Mouse (Mus musculus) olfactory bulb, adult 2 months (tissue): ENCODE results near the gene Hadh. TPM values are rescaled to one million over a fixed set of nuclear protein-coding genes. Genes with fewer than 3 reads are reported as not detected.
A peak's percentile ranks its signal among the peaks of the same experiment; 100 is the strongest.

Experiments
- H3K27ac ChIP-seq: fragments of 200-500 bp; 2 replicates; pipeline ENCODE4 v1.5.1; 2012; ENCODE audit warnings: low read depth, low read length; ENCODE audit not compliant: insufficient read depth
- H3K4me1 ChIP-seq: fragments of 200-500 bp; 2 replicates; pipeline ENCODE4 v1.6.1; 2012; ENCODE audit warnings: low read length; ENCODE audit not compliant: control insufficient read depth, insufficient read depth
- H3K4me3 ChIP-seq: fragments of 200-500 bp; 2 replicates; pipeline ENCODE4 v1.5.1; 2012; ENCODE audit warnings: mild to moderate bottlenecking, low read depth, low read length, moderate library complexity; ENCODE audit not compliant: insufficient read depth
- CTCF ChIP-seq: fragments of 200-500 bp; IDR thresholded peaks from 2 replicates; pipeline ENCODE4 v1.5.1; 2012; ENCODE audit warnings: low read depth, mild to moderate bottlenecking, low read length, moderate library complexity; ENCODE audit not compliant: insufficient read depth
- POLR2A ChIP-seq: fragments of 200-500 bp; IDR thresholded peaks from 2 replicates; pipeline ENCODE4 v1.6.1; 2012; ENCODE audit warnings: mild to moderate bottlenecking, low read depth, low read length, moderate library complexity; ENCODE audit not compliant: insufficient read depth
- WGBS: fragments of 180-500 bp; shearing (Covaris S2); methylation state at CpG from one replicate; pipeline ENCODE4 v1.1.7; 2018; 5-methylcytosine and 5-hydroxymethylcytosine counted together
- polyA plus RNA-seq: library from polyadenylated mRNA; stranded (reverse); fragments of >200 nt; gene quantifications from 2 replicates; pipeline ENCODE4 v1.2.4, GENCODE M21; 2012; ENCODE audit warnings: low replicate concordance; ENCODE audit not compliant: missing spikeins, insufficient read depth, insufficient read length

Gene Hadh
- polyA plus RNA-seq, 1 experiment: not detected

- Histone ChIP-seq H3K4me1 (no peaks in the 10 kb centered on the region), H3K4me3 (no peak overlapping the region), H3K27ac (no peak overlapping the region)
- 89% methylated on average over 6 of the region's 6 CpGs for WGBS
- TF ChIP-seq POLR2A: no peak
Measured at GRCm38 (mm10) chr3:131247447-131247846, 24.5 kb downstream of the Hadh start.

GRCm38 (mm10) chr3:131246579-131247046 lies 25.3 kb downstream of the Hadh start:
- Histone ChIP-seq H3K4me1 (no peaks in the 10 kb centered on the region), H3K4me3 (no peak overlapping the region), H3K27ac (no peak overlapping the region)
- WGBS: 92% methylated on average over 8 of the region's 8 CpGs
- TF ChIP-seq CTCF (no peak; the same call in 1 of the 2 replicates), POLR2A (no peak)

GRCm38 (mm10) chr3:131245766-131246578 lies 25.9 kb downstream of the Hadh start:
- H3K27ac ChIP-seq: no peak overlapping the region
- WGBS: 49% methylated on average over 11 of the region's 11 CpGs

GRCm38 (mm10) chr3:131237785-131238633 lies 33.9 kb downstream of the Hadh start:
- 66% methylated on average over 19 of the region's 19 CpGs for WGBS
- TF ChIP-seq POLR2A (no peak), CTCF (peak; percentile 91)
- peaks cover 2% of the 10 kb centered on the region; the same call in 1 of the 2 replicates for H3K4me1 ChIP-seq
- H3K27ac ChIP-seq: no peak overlapping the region
- H3K4me3 ChIP-seq: no peak overlapping the region

More at GRCm38 (mm10) chr3:131245766-131246578, 25.9 kb downstream of the Hadh start:
- no peaks in the 10 kb centered on the region for H3K4me1 ChIP-seq
- H3K4me3 ChIP-seq: no peak overlapping the region
- TF ChIP-seq POLR2A: no peak
- TF ChIP-seq CTCF: peak; percentile 44; the same call in 1 of the 2 replicates

- Histone ChIP-seq H3K27ac (no peak overlapping the region), H3K4me3 (no peak overlapping the region), H3K4me1 (peaks cover 2% of the 10 kb centered on the region; the same call in 1 of the 2 replicates)
- TF ChIP-seq CTCF: no peak
- no peak for TF ChIP-seq POLR2A
- WGBS: 94% methylated on average over 6 of the region's 6 CpGs
Measured at GRCm38 (mm10) chr3:131237061-131237460, 34.8 kb downstream of the Hadh start.

- TF ChIP-seq CTCF (no peak), POLR2A (no peak)
- Histone ChIP-seq H3K4me3 (no peak overlapping the region), H3K27ac (no peak overlapping the region), H3K4me1 (no peaks in the 10 kb centered on the region)
- WGBS: 84% methylated on average over 6 of the region's 6 CpGs
Measured at GRCm38 (mm10) chr3:131228083-131228482, 43.8 kb downstream of the Hadh start.

- Histone ChIP-seq H3K27ac (no peak overlapping the region), H3K4me1 (peaks cover 8% of the 10 kb centered on the region), H3K4me3 (no peak overlapping the region)
- WGBS: 93% methylated on average over 14 of the region's 14 CpGs
- no peak for TF ChIP-seq CTCF
- TF ChIP-seq POLR2A: no peak
Measured at GRCm38 (mm10) chr3:131218636-131219390, 53.1 kb downstream of the Hadh start.

GRCm38 (mm10) chr3:131214841-131215240 lies 57.1 kb downstream of the Hadh start:
- no peak overlapping the region for H3K4me3 ChIP-seq
- no peak overlapping the region for H3K27ac ChIP-seq
- H3K4me1 ChIP-seq: peaks cover 8% of the 10 kb centered on the region
- WGBS: 68% methylated on average over 9 of the region's 9 CpGs
- TF ChIP-seq CTCF: peak; percentile 75
- TF ChIP-seq POLR2A: no peak
